8 mouse cellular contexts compared by ENCODE assay signal in the genomic region with DNA sequence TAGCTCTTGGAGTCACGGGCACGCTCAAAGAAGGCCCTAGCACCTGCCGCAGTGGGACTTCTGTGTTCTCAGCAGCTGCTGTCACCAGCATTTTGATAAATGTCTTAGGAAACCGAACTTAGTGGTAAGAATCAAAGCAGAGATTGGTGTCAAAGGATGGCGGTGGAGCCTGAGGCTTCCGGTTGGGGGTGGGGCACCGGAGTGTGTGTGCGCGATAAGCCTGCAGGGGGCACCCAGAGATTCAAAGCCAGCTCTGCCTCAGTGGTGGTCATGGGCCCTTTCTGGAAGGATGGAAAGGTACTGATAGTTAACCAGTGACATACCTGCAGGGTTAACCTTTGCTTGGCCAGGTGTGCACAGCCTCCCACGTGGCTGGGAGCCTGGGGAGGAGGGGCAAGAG. TPM values are rescaled to one million over a fixed set of nuclear protein-coding genes. Genes with fewer than 3 reads are reported as not detected.
DNase-seq lines count a peak whose midpoint lies in the region; ATAC-seq and TF ChIP-seq lines count a peak whose summit lies in the region.

No protein-coding gene starts in this region.

- peaks cover 10% of the 10 kb centered on the region for H3K4me1 ChIP-seq in testis, adult 2 months (ENCODE audit: control insufficient read depth, insufficient read depth, low read length)
- H3K4me1 ChIP-seq in hindbrain, embryonic 16.5 days (ENCODE audit: control insufficient read depth, insufficient read depth, low read depth, low read length): peaks cover 12% of the 10 kb centered on the region
- no peaks in the 10 kb centered on the region for H3K4me1 ChIP-seq in lung, embryonic 14.5 days (ENCODE audit: insufficient read depth)

- peak; percentile 63; the same call in 1 of the 2 replicates for ATAC-seq in hindbrain, embryonic 16.5 days
- no peak; the same call in 1 of the 2 replicates for ATAC-seq in lung, embryonic 14.5 days (ENCODE audit: insufficient read depth)

- no peaks in the 10 kb centered on the region for H3K27me3 ChIP-seq in testis, adult 2 months (ENCODE audit: control insufficient read depth, insufficient read depth, low read length)
- H3K27me3 ChIP-seq in hindbrain, embryonic 16.5 days (replicated peaks; ENCODE audit: control insufficient read depth, insufficient read depth, low read length): no peaks in the 10 kb centered on the region
- no peaks in the 10 kb centered on the region for H3K27me3 ChIP-seq in lung, embryonic 14.5 days (ENCODE audit: insufficient read depth, low read length)

- H3K9ac ChIP-seq in hindbrain, embryonic 16.5 days (ENCODE audit: low read depth, low read length): no peak overlapping the region
- H3K9ac ChIP-seq in lung, embryonic 14.5 days: no peak overlapping the region

- no peaks in the 10 kb centered on the region for H3K36me3 ChIP-seq in testis, adult 2 months (ENCODE audit: control insufficient read depth, insufficient read depth, low read length)
- H3K36me3 ChIP-seq in hindbrain, embryonic 16.5 days (ENCODE audit: control insufficient read depth, insufficient read depth, low read length): no peaks in the 10 kb centered on the region; the same call in 1 of the 2 replicates
- H3K36me3 ChIP-seq in lung, embryonic 14.5 days (ENCODE audit: insufficient read depth): peaks cover 6% of the 10 kb centered on the region

- no peaks in the 10 kb centered on the region for H3K9me3 ChIP-seq in hindbrain, embryonic 16.5 days (ENCODE audit: control insufficient read depth, low read length)
- no peaks in the 10 kb centered on the region for H3K9me3 ChIP-seq in lung, embryonic 14.5 days (ENCODE audit: low read depth, low read length)

- H3K4me3 ChIP-seq in testis, adult 2 months (ENCODE audit: control insufficient read depth, low read depth, low read length): peak overlapping the region; percentile 9; the same call in 1 of the 2 replicates
- H3K4me3 ChIP-seq in hindbrain, embryonic 16.5 days (ENCODE audit: low read length): no peak overlapping the region
- H3K4me3 ChIP-seq in lung, embryonic 14.5 days (ENCODE audit: low read depth, low read length): no peak overlapping the region

- peak; percentile 57 for DNase-seq in adrenal gland, postnatal 10 days
- DNase-seq in adrenal gland, postnatal 4 days (ENCODE audit: low spot score in 2 of 2): no peak
- DNase-seq in testis, postnatal 14 days (ENCODE audit: low spot score): no peak
- DNase-seq in lung, embryonic 14.5 days: peak; percentile 59
- DNase-seq in retina, embryonic 14.5 days (ENCODE audit: low spot score): peak; percentile 51
- DNase-seq in gastrocnemius, adult 8-10 months (ENCODE audit: low spot score in 2 of 2): no peak

- TF ChIP-seq POLR2A in testis, adult 2 months (IDR thresholded peaks at IDR 0.05; ENCODE audit: control insufficient read depth, low read depth, low read length): no peak

- peak overlapping the region; percentile 28 for H3K4me2 ChIP-seq in hindbrain, embryonic 16.5 days (ENCODE audit: low read length)
- peak overlapping the region; percentile 1; the same call in 1 of the 2 replicates for H3K4me2 ChIP-seq in lung, embryonic 14.5 days

- TF ChIP-seq CTCF in testis, adult 2 months (IDR thresholded peaks at IDR 0.05; ENCODE audit: control insufficient read depth, insufficient read depth, insufficient replicate concordance, low read depth, low read length): no peak; the same call in 1 of the 2 replicates
- TF ChIP-seq CTCF in lung, embryonic 14.5 days (IDR thresholded peaks at IDR 0.05; ENCODE audit: low read depth): peak; percentile 64

- no peak overlapping the region for H3K27ac ChIP-seq in testis, adult 2 months (ENCODE audit: control insufficient read depth, insufficient read depth, low read depth, low read length)
- no peak overlapping the region for H3K27ac ChIP-seq in hindbrain, embryonic 16.5 days (ENCODE audit: low read depth, low read length)
- H3K27ac ChIP-seq in lung, embryonic 14.5 days (ENCODE audit: low read depth): no peak overlapping the region

- 16% methylated on average over 10 of the region's 10 CpGs for WGBS in hindbrain, embryonic 16.5 days
- WGBS in lung, embryonic 14.5 days: 14% methylated on average over 10 of the region's 10 CpGs

RNA-seq across cellular contexts. Expression of gene Mb, which starts 21.0 kb away (rescaled TPM):
- 100 to 1,000 TPM in 1 of 2 experiments, 10 to 100 TPM in 1; 34.3 to 233 TPM for total RNA-seq in adrenal gland, postnatal 10 days (2021)
- total RNA-seq in adrenal gland, postnatal 4 days (2021): 10 to 100 TPM in 1 of 2 experiments, 1 to 10 TPM in 1; 7.0 to 16.3 TPM
- 0.43 and 0.58 TPM in 2 replicates for polyA plus RNA-seq in testis, adult 2 months (2012; rRNA removed)
- polyA plus RNA-seq in hindbrain, embryonic 16.5 days (2015; fragmentation: Nextera tagmentation; extraction: Ambion mirVana): 0.71 and 0.81 TPM in 2 replicates
- polyA plus RNA-seq in lung, embryonic 14.5 days (2014; fragmentation: Nextera tagmentation; extraction: Ambion mirVana): 0.51 and 1.3 TPM in 2 replicates
- 1,000 to 10,000 TPM; 3,053 to 3,564 (median 3,434) TPM for total RNA-seq in gastrocnemius, adult 8-10 months (2022)

RNA-seq across cellular contexts. Expression of gene Apol6, which starts 27.0 kb away (rescaled TPM):
- 10 to 100 TPM; 14.9 to 18.5 TPM for total RNA-seq in adrenal gland, postnatal 10 days (2021)
- total RNA-seq in adrenal gland, postnatal 4 days (2021): 1 to 10 TPM; 3.6 to 5.1 TPM
- polyA plus RNA-seq in testis, adult 2 months (2012; rRNA removed): 0.64 and 0.68 TPM in 2 replicates
- polyA plus RNA-seq in hindbrain, embryonic 16.5 days (2015; fragmentation: Nextera tagmentation; extraction: Ambion mirVana): not detected in 2 replicates
- 0.09 and 0.12 TPM in 2 replicates for polyA plus RNA-seq in lung, embryonic 14.5 days (2014; fragmentation: Nextera tagmentation; extraction: Ambion mirVana)
- total RNA-seq in gastrocnemius, adult 8-10 months (2022): 10 to 100 TPM; 29.4 to 66.8 (median 49.7) TPM

Comparison
In these comparisons a context has a peak if more than half of its experiments do, and no peak if none do; other contexts are left out.
1. DNase-seq: peak in adrenal gland, postnatal 10 days (single experiment), lung, embryonic 14.5 days (single experiment) and retina, embryonic 14.5 days (single experiment); none in adrenal gland, postnatal 4 days (0 of 2), testis, postnatal 14 days (single experiment) and gastrocnemius, adult 8-10 months (0 of 2).
2. RNA of gene Mb, which starts 21.0 kb away (total RNA-seq): 3,053 to 3,564 TPM in gastrocnemius, adult 8-10 months; 34.3 to 233 TPM in adrenal gland, postnatal 10 days and 7.0 to 16.3 TPM in adrenal gland, postnatal 4 days; every median in the first group is over 10 times any median in the second.